Mouse (Mus musculus) CH12F3 (cell line): ENCODE measurements around the gene Tardbp.

Source experiments
- in situ Hi-C: fragments of 300-500 bp; cut with MboI; formaldehyde crosslinking; loops from 2 replicates; pipeline ENCODE4 v1.14.3; 2020; ENCODE audit warnings: low sequenced_read_pairs

Gene Tardbp

GRCm38 (mm10) chr4:148604141-148604540, 22.7 kb downstream of the Tardbp start:
- in situ Hi-C loops: loop anchor here (25.0 kb wide), 1 partner anchor 442 kb away; the partner anchor contains the start of genes Fbxo2, Fbxo44 and Fbxo6

- in situ Hi-C loops: loop anchor here (25.0 kb wide), 1 partner anchor 441 kb away; the partner anchor contains the start of genes Fbxo2, Fbxo44 and Fbxo6
These were observed 23.3 kb downstream of the Tardbp start for GRCm38 (mm10) chr4:148603376-148604139.

GRCm38 (mm10) chr4:148602357-148603120, 24.3 kb downstream of the Tardbp start, which contains the start of gene Masp2:
Gene Masp2, plus strand, starts transcription at chr4:148602554.
- in situ Hi-C loops: loop anchor here (25.0 kb wide), 1 partner anchor 440 kb away; the partner anchor contains the start of genes Fbxo2, Fbxo44 and Fbxo6

GRCm38 (mm10) chr4:148601871-148602270, 24.9 kb downstream of the Tardbp start:
- in situ Hi-C loops: loop anchor here (25.0 kb wide), 1 partner anchor 440 kb away; the partner anchor contains the start of genes Fbxo2, Fbxo44 and Fbxo6

- in situ Hi-C loops: loop anchor here (25.0 kb wide), 1 partner anchor 438 kb away; the partner anchor contains the start of genes Fbxo2, Fbxo44 and Fbxo6
These were observed 26.5 kb downstream of the Tardbp start for GRCm38 (mm10) chr4:148600316-148600715.

GRCm38 (mm10) chr4:148598826-148599225, 28.0 kb downstream of the Tardbp start:
- in situ Hi-C loops: no loop called here

GRCm38 (mm10) chr4:148596731-148597130, 30.1 kb downstream of the Tardbp start:
- in situ Hi-C loops: no loop called here

GRCm38 (mm10) chr4:148595916-148596315, 30.9 kb downstream of the Tardbp start:
- in situ Hi-C loops: no loop called here

GRCm38 (mm10) chr4:148593996-148594395, 32.8 kb downstream of the Tardbp start:
- in situ Hi-C loops: no loop called here

GRCm38 (mm10) chr4:148591637-148592380, 35.0 kb downstream of the Tardbp start:
- in situ Hi-C loops: no loop called here

- in situ Hi-C loops: no loop called here
These were observed 35.6 kb downstream of the Tardbp start, which contains the start of gene Srm for GRCm38 (mm10) chr4:148591171-148591630. Gene Srm, plus strand, starts transcription at chr4:148591503.

GRCm38 (mm10) chr4:148590421-148591170, 36.2 kb downstream of the Tardbp start:
- in situ Hi-C loops: no loop called here

GRCm38 (mm10) chr4:148589565-148589964, 37.3 kb downstream of the Tardbp start:
- in situ Hi-C loops: no loop called here

- in situ Hi-C loops: no loop called here
These were observed 38.0 kb downstream of the Tardbp start for GRCm38 (mm10) chr4:148588793-148589192.

GRCm38 (mm10) chr4:148586648-148587047, 40.2 kb downstream of the Tardbp start:
- in situ Hi-C loops: no loop called here

- in situ Hi-C loops: no loop called here
These were observed 43.6 kb downstream of the Tardbp start for GRCm38 (mm10) chr4:148583257-148583656.

- in situ Hi-C loops: no loop called here
These were observed 45.4 kb downstream of the Tardbp start for GRCm38 (mm10) chr4:148581422-148581821.

- in situ Hi-C loops: no loop called here
These were observed 46.1 kb downstream of the Tardbp start for GRCm38 (mm10) chr4:148580765-148581164.

- in situ Hi-C loops: no loop called here
These were observed 53.6 kb downstream of the Tardbp start for GRCm38 (mm10) chr4:148573222-148573621.
